Mouse (Mus musculus): ENCODE results near the gene Thop1. TPM values are rescaled to one million over a fixed set of nuclear protein-coding genes. Genes with fewer than 3 reads are reported as not detected.
"Not testable (repeated sequence)": the region's sequence is repeated elsewhere in the genome, so short reads cannot be mapped to it uniquely, and the experiment has no call there.

Thop1 gene
- total RNA-seq, 2 experiments from 2014 or later: 51.1 to 51.2 TPM

DNA sequence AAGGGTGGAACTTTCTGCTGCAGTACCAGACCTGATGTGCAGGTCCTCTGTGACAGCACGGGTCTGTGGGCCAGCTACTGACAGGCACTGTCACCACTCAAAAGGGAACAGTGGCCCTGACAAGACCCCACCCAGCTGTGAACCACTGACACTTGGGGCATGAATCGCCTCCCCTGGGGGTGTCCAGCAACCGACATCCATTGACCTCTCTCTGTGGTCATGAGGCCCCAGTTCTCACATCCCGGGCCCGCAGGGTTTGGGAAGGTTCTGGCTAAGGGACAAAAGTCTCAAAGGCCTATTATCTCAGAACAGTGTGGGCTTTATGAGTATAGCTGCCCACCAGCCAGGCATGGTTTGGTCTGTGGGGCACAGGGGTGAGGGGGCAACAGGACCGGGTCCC is 14.7 kb upstream of the Thop1 start:
- DNase-seq (ENCODE audit: low spot score in 2 of 2): no peak
- intact Hi-C loops (cut with DNase I): no loop called here

DNA sequence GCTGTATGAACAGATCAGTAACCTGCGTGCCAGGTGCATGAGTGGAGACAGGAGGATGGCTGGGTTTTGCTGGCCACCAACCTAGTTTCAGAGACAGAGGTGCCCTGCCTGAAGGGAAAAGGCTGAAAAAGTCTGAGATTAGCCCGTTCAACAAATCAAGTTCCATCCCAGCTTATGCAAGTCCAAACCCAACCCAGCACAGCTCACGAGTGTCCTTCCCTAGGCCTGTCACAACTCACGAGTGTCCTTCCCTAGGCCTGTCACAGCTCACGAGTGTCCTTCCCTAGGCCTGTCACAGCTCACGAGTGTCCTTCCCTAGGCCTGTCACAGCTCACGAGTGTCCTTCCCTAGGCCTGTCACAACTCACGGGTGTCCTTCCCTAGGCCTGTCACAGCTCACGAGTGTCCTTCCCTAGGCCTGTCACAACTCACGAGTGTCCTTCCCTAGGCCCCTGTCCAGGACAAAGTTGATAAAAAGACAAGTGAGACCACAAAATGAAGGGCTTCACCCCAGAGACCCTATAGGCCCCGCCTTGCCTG is 14.0 kb upstream of the Thop1 start:
- DNase-seq (ENCODE audit: low spot score in 2 of 2); intact Hi-C loops (cut with DNase I): not testable (repeated sequence)

- intact Hi-C loops (cut with DNase I): no loop called here
These were observed 12.3 kb upstream of the Thop1 start for GRCm38 (mm10) chr10:81057406-81058130.

DNA sequence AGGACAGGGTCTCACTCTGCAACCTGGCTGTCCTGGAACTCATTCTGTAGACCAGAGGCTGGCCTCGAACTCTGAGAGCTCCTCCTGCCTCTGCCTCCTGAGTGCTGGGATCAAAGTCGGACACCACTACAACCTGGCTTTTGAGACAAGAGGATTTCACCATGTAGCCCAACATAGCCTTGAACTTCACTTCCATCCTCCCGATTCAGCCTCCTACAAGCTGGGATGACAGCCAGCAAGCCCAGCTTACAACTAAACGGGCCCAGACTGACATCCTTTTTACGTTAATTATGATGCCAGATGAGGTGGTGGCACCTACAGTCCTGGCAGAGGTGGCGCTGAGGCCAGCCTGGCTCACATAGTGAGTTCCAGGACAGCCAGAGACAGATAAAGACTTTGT is 10.9 kb upstream of the Thop1 start:
- intact Hi-C loops (cut with DNase I): no loop called here
- no peak for DNase-seq (ENCODE audit: low spot score in 2 of 2)

More at GRCm38 (mm10) chr10:81057406-81058130, 12.3 kb upstream of the Thop1 start:
- no peak for DNase-seq (ENCODE audit: low spot score in 2 of 2)

- DNase-seq (ENCODE audit: low spot score in 2 of 2): peak; percentile 99 to 100
- intact Hi-C loops (cut with DNase I): no loop called here
These were observed 10.0 kb upstream of the Thop1 start, which contains the start of gene Sgta for GRCm38 (mm10) chr10:81059603-81060543. Sgta (minus strand) TSS chr10:81060181.

DNA sequence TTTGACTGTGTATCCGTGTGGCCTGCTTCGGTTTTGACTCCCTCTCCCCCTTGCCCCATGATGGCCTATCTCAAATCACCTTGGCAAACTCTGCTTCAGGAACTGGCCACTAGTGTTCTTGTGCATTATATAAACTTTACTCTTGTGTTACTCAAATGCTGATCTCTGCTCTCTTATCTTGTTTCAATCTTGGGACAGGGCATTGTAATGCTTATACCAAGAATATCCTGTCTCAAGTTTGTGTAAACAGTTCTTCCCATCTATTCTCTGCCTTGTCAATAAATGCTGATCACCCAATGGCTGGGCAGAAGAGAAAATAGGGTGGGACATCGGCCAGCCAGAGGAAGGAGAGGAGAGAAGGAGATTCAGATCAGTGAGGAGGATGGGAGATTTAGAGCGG is 7.1 kb upstream of the Thop1 start:
- DNase-seq (ENCODE audit: low spot score in 2 of 2): no peak
- intact Hi-C loops (cut with DNase I): no loop called here

- DNase-seq (ENCODE audit: low spot score in 2 of 2); intact Hi-C loops (cut with DNase I): not testable (repeated sequence)
These were observed 5.3 kb upstream of the Thop1 start for GRCm38 (mm10) chr10:81064519-81064918.

DNA sequence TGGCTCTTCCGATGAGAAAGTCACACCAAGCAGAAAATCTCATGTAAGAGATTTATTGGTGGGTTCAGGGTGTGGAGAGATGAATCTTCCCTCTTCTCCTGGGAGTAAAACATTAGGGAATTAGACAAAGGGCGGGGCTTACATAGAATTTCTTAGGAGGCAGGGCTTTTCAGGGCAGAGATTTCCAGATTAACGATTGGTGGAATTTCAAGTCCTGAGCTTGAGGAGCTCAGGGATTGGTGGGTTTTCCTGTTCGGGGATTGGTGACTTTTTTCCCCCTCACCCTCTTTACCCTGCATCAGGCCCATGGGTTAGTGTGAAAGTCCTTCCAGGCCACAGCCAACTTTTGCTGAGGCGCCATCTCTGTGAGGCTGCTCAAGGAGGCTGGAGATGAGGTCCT is 1.1 kb upstream of the Thop1 start:
- no peak for DNase-seq (ENCODE audit: low spot score in 2 of 2)
- intact Hi-C loops (cut with DNase I): no loop called here

- intact Hi-C loops (cut with DNase I): no loop called here
- no peak for DNase-seq (ENCODE audit: low spot score in 2 of 2)
These were observed 2.5 kb downstream of the Thop1 start for GRCm38 (mm10) chr10:81072290-81072689.

DNA sequence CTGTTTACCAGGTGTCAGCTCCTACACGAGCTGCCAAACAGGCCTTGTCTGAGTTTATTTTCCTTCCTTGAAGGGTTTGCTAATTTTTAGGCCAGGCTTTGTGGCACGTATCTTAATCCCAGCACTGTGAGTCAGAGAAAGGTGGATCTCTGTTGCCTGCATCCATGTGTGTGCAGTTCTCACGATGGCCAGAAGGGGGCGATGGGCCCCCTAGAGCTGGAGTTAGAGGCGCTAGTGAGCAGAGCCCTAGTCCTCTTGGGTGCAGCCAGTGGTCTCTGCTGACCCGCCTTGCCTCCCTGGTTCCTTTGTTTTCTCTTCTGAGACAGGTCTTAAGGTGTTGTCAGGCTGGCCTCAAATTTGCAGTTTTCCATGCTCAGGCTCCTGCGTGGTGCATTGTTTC is 3.6 kb downstream of the Thop1 start:
- no peak for DNase-seq (ENCODE audit: low spot score in 2 of 2)
- intact Hi-C loops (cut with DNase I): no loop called here

DNA sequence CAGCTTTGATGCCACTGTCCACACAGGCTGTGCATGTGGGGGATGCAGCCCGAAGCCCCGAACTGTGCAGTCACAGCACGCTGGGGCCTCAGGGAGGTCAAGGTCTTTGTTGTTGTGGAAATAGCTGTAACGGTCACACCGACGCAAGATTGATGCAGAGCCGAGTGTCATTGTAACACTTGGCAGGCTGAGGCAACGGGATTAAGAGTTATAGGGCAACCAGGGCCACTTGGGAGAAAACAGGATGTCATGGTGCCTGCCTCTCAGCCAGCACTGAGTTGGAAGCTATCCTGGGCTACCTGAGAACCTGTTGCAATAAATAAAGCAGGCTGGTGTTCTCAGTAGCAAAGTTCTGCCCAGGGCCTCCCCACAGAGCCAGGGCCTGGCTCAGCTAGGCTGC is 5.9 kb downstream of the Thop1 start:
- intact Hi-C loops (cut with DNase I): no loop called here
- no peak for DNase-seq (ENCODE audit: low spot score in 2 of 2)

DNA sequence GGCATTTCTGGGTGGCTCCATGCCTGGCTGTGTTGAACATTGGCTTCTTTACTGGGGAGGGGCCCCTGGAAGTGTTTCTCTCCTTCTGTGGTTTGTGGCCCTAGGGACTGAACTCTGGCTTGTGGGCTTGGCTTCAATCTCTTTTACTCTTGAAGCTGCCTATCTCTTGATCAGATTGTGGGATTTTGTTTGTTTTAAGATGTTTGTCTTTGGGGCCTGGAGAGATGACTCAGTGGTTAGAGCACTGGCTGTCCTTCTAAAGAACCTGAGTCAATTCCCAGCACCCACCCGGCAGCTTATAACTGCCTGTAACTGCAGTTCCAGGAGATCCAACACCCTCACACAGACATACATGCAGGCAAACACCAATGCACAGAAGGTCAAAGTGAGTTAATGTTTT is 6.5 kb downstream of the Thop1 start:
- DNase-seq (ENCODE audit: low spot score in 2 of 2): no peak
- intact Hi-C loops (cut with DNase I): no loop called here

GRCm38 (mm10) chr10:81077916-81078315 is 8.1 kb downstream of the Thop1 start:
- intact Hi-C loops (cut with DNase I): no loop called here
- no peak for DNase-seq (ENCODE audit: low spot score in 2 of 2)

DNA sequence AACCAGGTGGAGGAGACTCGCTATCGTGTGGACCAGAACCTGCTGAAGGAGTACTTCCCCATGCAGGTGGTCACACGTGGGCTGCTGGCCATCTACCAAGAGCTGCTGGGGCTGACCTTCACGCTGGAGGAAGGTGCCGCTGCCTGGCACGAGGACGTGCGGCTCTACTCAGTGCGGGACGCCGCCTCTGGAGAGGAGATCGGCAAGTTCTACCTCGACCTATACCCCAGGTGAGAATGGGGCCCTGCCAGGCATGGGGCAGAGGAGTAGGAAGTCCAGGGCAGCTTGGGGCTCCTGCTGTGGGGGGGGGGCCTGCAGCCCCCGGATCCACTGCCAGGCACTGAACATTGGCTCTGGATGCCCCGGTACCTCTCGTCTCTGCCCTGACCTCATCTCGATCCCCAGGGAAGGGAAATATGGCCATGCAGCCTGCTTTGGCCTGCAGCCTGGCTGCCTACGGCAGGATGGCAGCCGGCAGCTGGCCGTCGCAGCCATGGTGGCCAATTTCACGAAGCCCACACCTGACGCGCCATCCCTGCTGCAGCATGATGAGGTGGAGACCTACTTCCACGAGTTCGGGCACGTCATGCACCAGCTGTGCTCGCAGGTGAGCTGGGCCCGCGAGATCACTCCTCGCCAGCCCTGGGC is 10.3 kb downstream of the Thop1 start:
- no peak for DNase-seq (ENCODE audit: low spot score in 2 of 2)
- intact Hi-C loops (cut with DNase I): loop anchor here (5.0 kb wide), 1 partner anchor 83 kb away; no protein-coding TSS in a partner anchor

DNA sequence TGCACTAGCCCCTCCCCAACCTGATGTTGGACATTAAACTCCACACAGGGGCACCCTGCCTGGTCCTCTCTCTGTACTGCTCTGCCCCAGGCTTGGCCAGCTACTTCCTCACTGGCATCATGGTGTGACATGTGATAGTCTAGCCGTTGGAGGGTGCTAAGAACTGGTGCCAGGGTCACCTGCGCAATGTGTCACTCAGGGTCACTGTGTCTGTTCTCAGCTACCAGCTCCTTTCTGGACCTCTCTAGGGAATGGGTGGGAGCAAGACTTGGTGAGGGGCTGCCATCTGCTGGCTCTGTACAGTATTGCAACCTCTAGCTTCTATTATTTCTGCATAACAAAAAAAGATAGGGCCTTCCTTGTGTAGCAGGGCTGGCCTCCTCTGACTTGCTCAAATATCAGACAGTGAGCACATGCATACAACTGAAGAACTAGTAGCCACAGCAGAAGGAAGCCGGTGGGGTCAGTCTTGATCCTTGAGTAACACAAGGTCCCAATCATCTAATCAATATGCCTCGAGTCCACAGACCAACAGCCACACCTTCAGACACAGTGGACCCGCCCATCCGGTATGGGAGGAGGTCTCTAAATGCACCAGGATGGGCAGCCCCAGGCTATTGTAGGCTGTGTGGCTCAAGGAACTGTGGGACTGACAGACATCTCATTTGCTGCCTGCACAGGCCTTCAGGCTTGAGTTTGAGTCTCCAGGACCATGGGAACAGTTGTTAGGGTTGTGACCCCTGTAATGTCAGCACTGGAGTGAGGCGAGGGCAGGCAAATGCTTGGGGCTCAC is 12.5 kb downstream of the Thop1 start:
- intact Hi-C loops (cut with DNase I): loop anchor here (5.0 kb wide), 1 partner anchor 85 kb away; no protein-coding TSS in a partner anchor

DNA sequence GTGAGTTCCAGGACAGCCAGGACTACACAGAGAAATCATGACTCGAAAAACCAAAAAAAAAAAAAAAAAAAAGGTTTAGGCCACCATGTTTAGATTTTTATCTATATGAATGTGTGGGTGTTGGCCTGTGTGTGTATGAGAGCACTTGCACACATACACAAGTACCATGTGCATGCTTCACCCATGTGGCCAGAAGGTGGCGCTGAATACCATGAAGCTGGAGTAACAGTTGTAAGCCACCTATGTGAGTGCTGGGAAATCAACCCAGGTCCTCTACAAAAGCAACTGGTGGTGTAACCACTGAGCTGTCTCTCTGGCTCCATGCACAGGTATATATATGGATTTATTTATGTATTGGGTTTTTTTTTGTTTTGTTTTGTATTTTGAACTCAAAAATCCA is 17.2 kb downstream of the Thop1 start:
- intact Hi-C loops (cut with DNase I): no loop called here
- no peak for DNase-seq (ENCODE audit: low spot score in 2 of 2)

More for the DNA sequence above, 12.5 kb downstream of the Thop1 start:
- DNase-seq (ENCODE audit: low spot score in 2 of 2): peak; percentile 82 to 86

DNA sequence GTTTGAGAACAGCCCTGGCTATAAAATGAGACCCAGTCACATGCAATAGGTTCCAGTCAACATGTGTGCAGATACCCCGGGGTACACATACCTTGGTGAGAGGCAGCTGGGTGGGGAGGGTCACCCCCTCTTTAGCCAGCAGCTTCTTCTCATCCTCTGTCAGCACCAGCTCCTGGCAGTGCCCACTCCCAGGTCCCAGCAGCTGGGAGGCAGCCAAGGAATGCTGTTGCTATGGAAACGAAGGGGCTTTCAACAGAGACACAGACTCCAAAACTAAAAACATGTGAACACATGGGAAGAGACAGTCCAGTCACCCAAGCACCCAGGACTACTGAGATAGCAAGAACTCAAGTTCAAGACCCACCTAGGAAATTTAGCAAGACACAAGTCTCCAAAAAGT is 19.4 kb downstream of the Thop1 start:
- intact Hi-C loops (cut with DNase I): no loop called here
- DNase-seq (ENCODE audit: low spot score in 2 of 2): peak; percentile 32 to 46

- intact Hi-C loops (cut with DNase I): no loop called here
- DNase-seq (ENCODE audit: low spot score in 2 of 2): no peak
These were observed 20.8 kb downstream of the Thop1 start for GRCm38 (mm10) chr10:81090621-81091020.
